Mouse (Mus musculus) testis, adult 2 months (tissue): ENCODE measurements around the gene Hs1bp3.

Experiments
- CTCF ChIP-seq: fragments of 200-500 bp; IDR thresholded peaks from 2 replicates; pipeline ENCODE4 v1.5.1; 2012; ENCODE audit warnings: low read depth, mild to moderate bottlenecking, inconsistent platforms, low read length, moderate library complexity; ENCODE audit not compliant: control insufficient read depth, insufficient read depth, insufficient replicate concordance
- POLR2A ChIP-seq: fragments of 200-500 bp; IDR thresholded peaks from 2 replicates; pipeline ENCODE4 v1.6.1; 2012; ENCODE audit warnings: low read depth, mild to moderate bottlenecking, inconsistent platforms, low read length, moderate library complexity; ENCODE audit not compliant: control insufficient read depth

DNA sequence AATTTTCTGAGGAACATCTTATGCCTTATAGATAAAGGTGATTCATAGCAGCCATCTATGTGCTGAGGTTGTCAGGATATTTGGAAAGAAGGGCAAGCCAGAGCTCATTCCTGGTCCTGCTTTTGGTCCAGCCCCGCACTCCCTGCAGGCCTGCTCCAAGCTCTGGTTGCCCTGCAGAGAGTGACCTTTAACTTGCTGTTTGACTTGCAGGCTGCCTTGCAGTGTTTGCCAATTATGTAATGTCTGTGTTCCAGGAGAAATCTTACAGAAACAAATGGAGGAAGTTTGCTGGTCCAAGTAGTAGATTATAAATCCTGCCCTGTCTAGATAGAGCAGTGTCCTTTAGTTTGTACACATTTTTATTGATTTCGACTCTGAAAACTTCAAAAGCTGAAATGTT lies 41.8 kb upstream of the Hs1bp3 start:
- TF ChIP-seq CTCF (no peak), POLR2A (no peak)
